Mouse (Mus musculus): Measurements from ENCODE around the gene Pde10a. TPM values are rescaled to one million over a fixed set of nuclear protein-coding genes. Genes with fewer than 3 reads are reported as not detected.

Gene Pde10a
- total RNA-seq, 1 experiment, result 2.6 TPM

DNA sequence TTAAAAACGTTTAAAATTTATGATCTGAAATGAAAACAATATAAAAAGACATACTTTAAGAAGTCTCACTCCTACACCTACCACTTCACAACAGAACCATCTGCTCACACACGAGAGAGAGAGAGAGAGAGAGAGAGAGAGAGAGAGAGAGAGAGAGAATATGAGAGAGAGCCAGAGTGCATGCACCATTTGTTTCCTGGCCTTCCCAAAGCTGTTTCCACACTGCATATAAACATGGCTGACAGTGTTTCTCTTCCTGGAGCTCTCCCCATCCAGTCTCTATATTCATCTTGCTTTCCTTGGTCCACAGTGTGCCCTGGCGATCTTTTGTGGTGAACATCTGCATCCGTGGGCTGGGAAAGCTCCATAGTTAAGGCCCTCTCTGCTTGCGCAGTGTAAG is 253.7 kb downstream of the Pde10a start:
- H3K9ac ChIP-seq (ENCODE audit: insufficient read depth, low read depth, low read length, poor library complexity, severe bottlenecking), result no peak overlapping the region
- H3K9me3 ChIP-seq (ENCODE audit: control insufficient read depth, insufficient read depth, low read depth, low read length), result no peaks in the 10 kb centered on the region
- in situ Hi-C loops (cut with MboI; ENCODE audit: low sequenced_read_pairs in 2 of 2, unreplicated experiment in 2 of 2), result no loop called here
- no peak for TF ChIP-seq MAFK (IDR thresholded peaks at IDR 0.05; ENCODE audit: insufficient read depth, low read depth, low read length)
- no peak for TF ChIP-seq ZNF384 (IDR thresholded peaks at IDR 0.05; ENCODE audit: low read depth, low read length)
- no peak for TF ChIP-seq CHD2 (IDR thresholded peaks at IDR 0.05; ENCODE audit: low read depth, low read length)
- no peak for TF ChIP-seq ZC3H11A (IDR thresholded peaks at IDR 0.05; ENCODE audit: borderline replicate concordance, low read depth, low read length)
- no peak for TF ChIP-seq HCFC1 (IDR thresholded peaks at IDR 0.05; ENCODE audit: borderline replicate concordance, insufficient read depth, low read length)
- no peak for DNase-seq (ENCODE audit: low read depth, low spot score)
- no peak overlapping the region for H3K4me3 ChIP-seq (ENCODE audit: insufficient read depth in 1 of 2, low read depth in 1 of 2, low read length in 2 of 2, poor library complexity in 1 of 2, severe bottlenecking in 1 of 2)
- H3K36me3 ChIP-seq (ENCODE audit: control insufficient read depth, insufficient read depth, low read length, poor library complexity, severe bottlenecking), result no peaks in the 10 kb centered on the region
- no peaks in the 10 kb centered on the region for H3K4me1 ChIP-seq (ENCODE audit: control insufficient read depth in 2 of 2, insufficient read depth in 2 of 2, low read length in 2 of 2, poor library complexity in 1 of 2)
- no peak overlapping the region for H3K27ac ChIP-seq (ENCODE audit: insufficient read depth, low read depth, low read length, poor library complexity, severe bottlenecking)

DNA sequence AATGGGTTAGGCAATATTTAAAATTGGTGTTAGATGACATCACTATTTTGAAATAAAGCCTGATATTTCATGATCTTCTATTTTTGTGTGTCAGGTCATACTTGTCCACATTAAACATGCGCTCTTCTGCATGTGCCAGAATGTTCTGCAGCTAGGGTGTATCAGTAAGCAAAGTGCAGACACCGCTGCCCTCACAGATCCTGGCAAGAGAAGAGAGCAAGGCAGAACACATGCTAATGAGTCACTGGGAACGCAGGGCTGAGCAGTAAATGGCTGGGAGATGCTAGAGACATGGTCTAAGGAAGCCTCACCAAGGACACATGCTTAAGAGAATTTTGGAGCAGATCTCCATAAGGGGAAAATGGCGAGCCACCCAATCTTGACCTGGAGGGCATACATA is 255.3 kb downstream of the Pde10a start:
- in situ Hi-C loops (cut with MboI; ENCODE audit: low sequenced_read_pairs in 2 of 2, unreplicated experiment in 2 of 2), result no loop called here
- TF ChIP-seq HCFC1 (IDR thresholded peaks at IDR 0.05; ENCODE audit: borderline replicate concordance, insufficient read depth, low read length), result no peak
- no peak for TF ChIP-seq ZNF384 (IDR thresholded peaks at IDR 0.05; ENCODE audit: low read depth, low read length)
- no peak for TF ChIP-seq CHD2 (IDR thresholded peaks at IDR 0.05; ENCODE audit: low read depth, low read length)
- no peak for TF ChIP-seq ZC3H11A (IDR thresholded peaks at IDR 0.05; ENCODE audit: borderline replicate concordance, low read depth, low read length)

DNA sequence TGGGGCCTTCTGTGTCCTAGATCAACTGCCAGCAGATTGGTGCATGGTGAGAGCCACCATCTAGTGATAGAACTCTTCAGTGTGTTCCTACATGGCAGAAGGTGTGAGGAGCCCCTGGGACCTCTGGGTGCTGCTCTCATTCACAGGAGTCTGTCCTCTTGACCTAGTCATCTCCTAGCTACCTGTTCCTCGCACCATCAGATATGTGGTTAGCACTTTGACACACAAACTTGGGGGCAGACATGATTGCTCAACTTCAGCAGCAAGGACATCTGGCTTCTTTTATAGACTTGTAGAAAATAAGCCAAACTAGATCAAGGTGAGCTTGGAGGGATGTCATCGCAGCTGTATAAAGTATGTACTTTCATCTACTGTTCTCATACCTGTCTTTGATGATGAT is 255.9 kb downstream of the Pde10a start:
- Histone ChIP-seq H3K36me3 (ENCODE audit: control insufficient read depth, insufficient read depth, low read length, poor library complexity, severe bottlenecking) (no peaks in the 10 kb centered on the region), H3K9me3 (ENCODE audit: control insufficient read depth, insufficient read depth, low read depth, low read length) (no peaks in the 10 kb centered on the region), H3K27ac (ENCODE audit: insufficient read depth, low read depth, low read length, poor library complexity, severe bottlenecking) (no peak overlapping the region), H3K4me1 (ENCODE audit: control insufficient read depth in 2 of 2, insufficient read depth in 2 of 2, low read length in 2 of 2, poor library complexity in 1 of 2) (no peaks in the 10 kb centered on the region), H3K9ac (ENCODE audit: insufficient read depth, low read depth, low read length, poor library complexity, severe bottlenecking) (no peak overlapping the region), H3K4me3 (ENCODE audit: insufficient read depth in 1 of 2, low read depth in 1 of 2, low read length in 2 of 2, poor library complexity in 1 of 2, severe bottlenecking in 1 of 2) (no peak overlapping the region)
- in situ Hi-C loops (cut with MboI; ENCODE audit: low sequenced_read_pairs in 2 of 2, unreplicated experiment in 2 of 2), result no loop called here
- TF ChIP-seq MAFK (IDR thresholded peaks at IDR 0.05; ENCODE audit: insufficient read depth, low read depth, low read length) (no peak), ZNF384 (IDR thresholded peaks at IDR 0.05; ENCODE audit: low read depth, low read length) (no peak), HCFC1 (IDR thresholded peaks at IDR 0.05; ENCODE audit: borderline replicate concordance, insufficient read depth, low read length) (no peak), ZC3H11A (IDR thresholded peaks at IDR 0.05; ENCODE audit: borderline replicate concordance, low read depth, low read length) (no peak), CHD2 (IDR thresholded peaks at IDR 0.05; ENCODE audit: low read depth, low read length) (no peak)
- DNase-seq (ENCODE audit: low read depth, low spot score), result no peak

More for the DNA sequence above, 255.3 kb downstream of the Pde10a start:
- no peak overlapping the region for H3K4me3 ChIP-seq (ENCODE audit: insufficient read depth in 1 of 2, low read depth in 1 of 2, low read length in 2 of 2, poor library complexity in 1 of 2, severe bottlenecking in 1 of 2)
- H3K36me3 ChIP-seq (ENCODE audit: control insufficient read depth, insufficient read depth, low read length, poor library complexity, severe bottlenecking), result no peaks in the 10 kb centered on the region
- no peak for DNase-seq (ENCODE audit: low read depth, low spot score)
- no peak overlapping the region for H3K9ac ChIP-seq (ENCODE audit: insufficient read depth, low read depth, low read length, poor library complexity, severe bottlenecking)
- no peaks in the 10 kb centered on the region for H3K9me3 ChIP-seq (ENCODE audit: control insufficient read depth, insufficient read depth, low read depth, low read length)
- no peaks in the 10 kb centered on the region for H3K4me1 ChIP-seq (ENCODE audit: control insufficient read depth in 2 of 2, insufficient read depth in 2 of 2, low read length in 2 of 2, poor library complexity in 1 of 2)
- H3K27ac ChIP-seq (ENCODE audit: insufficient read depth, low read depth, low read length, poor library complexity, severe bottlenecking), result no peak overlapping the region

DNA sequence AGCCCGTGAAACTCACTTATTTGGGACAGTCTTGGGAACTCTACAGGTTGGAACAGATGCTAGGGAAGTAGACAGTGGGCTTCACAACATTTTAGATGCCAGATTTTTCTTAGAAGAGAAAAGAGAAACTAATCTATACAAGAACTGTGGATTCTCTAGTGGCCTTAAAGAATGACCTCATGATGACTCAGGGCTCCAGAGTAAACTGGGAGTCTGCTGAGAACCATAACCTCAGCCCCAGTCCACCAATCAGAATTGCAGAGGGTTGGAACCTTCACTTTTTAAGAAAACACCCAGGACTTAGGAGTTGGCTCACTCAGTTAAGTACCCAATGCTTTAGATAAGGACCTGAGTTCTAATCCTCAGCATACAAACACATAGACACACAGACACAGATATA is 256.4 kb downstream of the Pde10a start:
- TF ChIP-seq MAFK (IDR thresholded peaks at IDR 0.05; ENCODE audit: insufficient read depth, low read depth, low read length) (no peak), ZNF384 (IDR thresholded peaks at IDR 0.05; ENCODE audit: low read depth, low read length) (no peak), CHD2 (IDR thresholded peaks at IDR 0.05; ENCODE audit: low read depth, low read length) (no peak), HCFC1 (IDR thresholded peaks at IDR 0.05; ENCODE audit: borderline replicate concordance, insufficient read depth, low read length) (no peak), ZC3H11A (IDR thresholded peaks at IDR 0.05; ENCODE audit: borderline replicate concordance, low read depth, low read length) (no peak)
- H3K9me3 ChIP-seq (ENCODE audit: control insufficient read depth, insufficient read depth, low read depth, low read length), result no peaks in the 10 kb centered on the region
- no peak overlapping the region for H3K27ac ChIP-seq (ENCODE audit: insufficient read depth, low read depth, low read length, poor library complexity, severe bottlenecking)
- no peak for DNase-seq (ENCODE audit: low read depth, low spot score)
- no peak overlapping the region for H3K4me3 ChIP-seq (ENCODE audit: insufficient read depth in 1 of 2, low read depth in 1 of 2, low read length in 2 of 2, poor library complexity in 1 of 2, severe bottlenecking in 1 of 2)
- H3K9ac ChIP-seq (ENCODE audit: insufficient read depth, low read depth, low read length, poor library complexity, severe bottlenecking), result no peak overlapping the region
- no peaks in the 10 kb centered on the region for H3K36me3 ChIP-seq (ENCODE audit: control insufficient read depth, insufficient read depth, low read length, poor library complexity, severe bottlenecking)
- in situ Hi-C loops (cut with MboI; ENCODE audit: low sequenced_read_pairs in 2 of 2, unreplicated experiment in 2 of 2), result no loop called here
- H3K4me1 ChIP-seq (ENCODE audit: control insufficient read depth in 2 of 2, insufficient read depth in 2 of 2, low read length in 2 of 2, poor library complexity in 1 of 2), result no peaks in the 10 kb centered on the region

DNA sequence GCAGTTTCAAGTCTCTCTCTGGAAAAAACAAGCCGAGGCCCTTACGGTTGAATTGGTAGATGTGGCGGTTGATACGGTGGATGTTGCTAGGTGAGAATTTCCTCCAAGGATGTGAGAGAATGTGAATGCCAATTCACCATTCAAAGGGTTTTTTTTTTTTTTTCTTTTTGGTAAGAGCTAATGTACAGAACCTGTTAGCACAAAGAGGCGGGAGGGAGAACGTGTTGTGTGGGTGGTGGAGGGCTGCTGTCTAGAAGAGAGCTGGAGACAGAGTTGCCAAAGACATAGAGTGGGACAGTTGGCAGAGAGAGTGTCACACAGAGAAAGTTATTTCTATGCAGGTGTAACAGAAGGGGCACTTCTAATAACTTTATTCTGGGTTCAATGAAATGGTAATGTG is 260.7 kb downstream of the Pde10a start:
- no peak overlapping the region for H3K9ac ChIP-seq (ENCODE audit: insufficient read depth, low read depth, low read length, poor library complexity, severe bottlenecking)
- in situ Hi-C loops (cut with MboI; ENCODE audit: low sequenced_read_pairs in 2 of 2, unreplicated experiment in 2 of 2), result no loop called here
- H3K36me3 ChIP-seq (ENCODE audit: control insufficient read depth, insufficient read depth, low read length, poor library complexity, severe bottlenecking), result no peaks in the 10 kb centered on the region
- no peaks in the 10 kb centered on the region for H3K4me1 ChIP-seq (ENCODE audit: control insufficient read depth in 2 of 2, insufficient read depth in 2 of 2, low read length in 2 of 2, poor library complexity in 1 of 2)
- TF ChIP-seq ZC3H11A (IDR thresholded peaks at IDR 0.05; ENCODE audit: borderline replicate concordance, low read depth, low read length), result no peak
- TF ChIP-seq MAFK (IDR thresholded peaks at IDR 0.05; ENCODE audit: insufficient read depth, low read depth, low read length), result no peak
- no peak for TF ChIP-seq CHD2 (IDR thresholded peaks at IDR 0.05; ENCODE audit: low read depth, low read length)
- TF ChIP-seq HCFC1 (IDR thresholded peaks at IDR 0.05; ENCODE audit: borderline replicate concordance, insufficient read depth, low read length), result no peak
- TF ChIP-seq ZNF384 (IDR thresholded peaks at IDR 0.05; ENCODE audit: low read depth, low read length), result no peak
- no peaks in the 10 kb centered on the region for H3K9me3 ChIP-seq (ENCODE audit: control insufficient read depth, insufficient read depth, low read depth, low read length)
- H3K27ac ChIP-seq (ENCODE audit: insufficient read depth, low read depth, low read length, poor library complexity, severe bottlenecking), result no peak overlapping the region
- no peak overlapping the region for H3K4me3 ChIP-seq (ENCODE audit: insufficient read depth in 1 of 2, low read depth in 1 of 2, low read length in 2 of 2, poor library complexity in 1 of 2, severe bottlenecking in 1 of 2)
- DNase-seq (ENCODE audit: low read depth, low spot score), result no peak

Measured in ES-E14 (cell line).